Mouse (Mus musculus): ENCODE results near the gene Slc7a5. TPM values are rescaled to one million over a fixed set of nuclear protein-coding genes. Genes with fewer than 3 reads are reported as not detected.

The Slc7a5 gene
- 28.1 and 30.6 TPM in 2 replicates for polyA plus RNA-seq (2015; fragmentation: Nextera tagmentation; extraction: Ambion mirVana)

GRCm38 (mm10) chr8:121907587-121908248 is at the start of gene Slc7a5:
Gene Slc7a5, minus strand, starts transcription at chr8:121907694.
- WGBS: under 1% methylated on average over 60 of the region's 61 CpGs
- H3K27ac ChIP-seq: no peak within 1 kb of the TSS
- peak; percentile 93 for ATAC-seq

GRCm38 (mm10) chr8:121955825-121956500 is 48.5 kb upstream of the Slc7a5 start:
- peaks cover 25% of the 10 kb centered on the region for H3K4me1 ChIP-seq
- 83% methylated on average over 1 of the region's 1 CpGs for WGBS

More at GRCm38 (mm10) chr8:121907587-121908248, at the start of gene Slc7a5:
- Histone ChIP-seq H3K9me3 (replicated peaks) (no peaks in the 10 kb centered on the region), H3K4me1 (peaks cover 34% of the 10 kb centered on the region), H3K4me2 (peak within 1 kb of the TSS; percentile 95), H3K9ac (peak within 1 kb of the TSS; percentile 80), H3K4me3 (peak within 1 kb of the TSS; percentile 79), H3K36me3 (ENCODE audit: poor library complexity, severe bottlenecking) (no peaks in the 10 kb centered on the region), H3K27me3 (peaks cover 8% of the 10 kb centered on the region; the same call in 1 of the 2 replicates)

GRCm38 (mm10) chr8:121954981-121955555 is 47.6 kb upstream of the Slc7a5 start:
- no peak overlapping the region for H3K4me2 ChIP-seq
- H3K27me3 ChIP-seq: no peaks in the 10 kb centered on the region
- H3K4me3 ChIP-seq: no peak overlapping the region
- no peak for ATAC-seq
- H3K27ac ChIP-seq: no peak overlapping the region
- no peaks in the 10 kb centered on the region for H3K9me3 ChIP-seq (replicated peaks)
- H3K36me3 ChIP-seq (ENCODE audit: poor library complexity, severe bottlenecking): peaks cover 27% of the 10 kb centered on the region
- no peak overlapping the region for H3K9ac ChIP-seq
- H3K4me1 ChIP-seq: peaks cover 25% of the 10 kb centered on the region
- WGBS: 88% methylated on average over 10 of the region's 10 CpGs

More at GRCm38 (mm10) chr8:121955825-121956500, 48.5 kb upstream of the Slc7a5 start:
- Histone ChIP-seq H3K27me3 (no peaks in the 10 kb centered on the region), H3K4me2 (no peak overlapping the region), H3K36me3 (ENCODE audit: poor library complexity, severe bottlenecking) (peaks cover 27% of the 10 kb centered on the region), H3K9me3 (replicated peaks) (no peaks in the 10 kb centered on the region), H3K9ac (no peak overlapping the region), H3K27ac (no peak overlapping the region), H3K4me3 (no peak overlapping the region)
- no peak for ATAC-seq

GRCm38 (mm10) chr8:121953821-121954545 is 46.5 kb upstream of the Slc7a5 start:
- Histone ChIP-seq H3K4me3 (no peak overlapping the region), H3K4me2 (no peak overlapping the region), H3K27ac (no peak overlapping the region), H3K9ac (no peak overlapping the region), H3K27me3 (no peaks in the 10 kb centered on the region), H3K4me1 (peaks cover 31% of the 10 kb centered on the region), H3K9me3 (replicated peaks) (no peaks in the 10 kb centered on the region), H3K36me3 (ENCODE audit: poor library complexity, severe bottlenecking) (peaks cover 27% of the 10 kb centered on the region)
- WGBS: 83% methylated on average over 3 of the region's 3 CpGs
- no peak for ATAC-seq

GRCm38 (mm10) chr8:121952800-121953199 is 45.3 kb upstream of the Slc7a5 start:
- Histone ChIP-seq H3K4me3 (no peak overlapping the region), H3K4me1 (peaks cover 41% of the 10 kb centered on the region), H3K36me3 (ENCODE audit: poor library complexity, severe bottlenecking) (peaks cover 27% of the 10 kb centered on the region), H3K4me2 (peak overlapping the region; percentile 96), H3K9me3 (replicated peaks) (no peaks in the 10 kb centered on the region), H3K9ac (no peak overlapping the region; the same call in 1 of the 2 replicates), H3K27ac (no peak overlapping the region), H3K27me3 (no peaks in the 10 kb centered on the region)
- WGBS: 89% methylated on average over 7 of the region's 7 CpGs
- ATAC-seq: no peak

- peaks cover 47% of the 10 kb centered on the region for H3K4me1 ChIP-seq
- H3K27me3 ChIP-seq: no peaks in the 10 kb centered on the region
- no peak for ATAC-seq
- H3K4me3 ChIP-seq: peak overlapping the region; percentile 78
- H3K4me2 ChIP-seq: peak overlapping the region; percentile 96
- H3K9me3 ChIP-seq (replicated peaks): no peaks in the 10 kb centered on the region
- peaks cover 27% of the 10 kb centered on the region for H3K36me3 ChIP-seq (ENCODE audit: poor library complexity, severe bottlenecking)
- H3K9ac ChIP-seq: peak overlapping the region; percentile 41
- no peak overlapping the region for H3K27ac ChIP-seq
Observed at GRCm38 (mm10) chr8:121952122-121952521, 44.6 kb upstream of the Slc7a5 start.

GRCm38 (mm10) chr8:121951656-121952009 is 44.1 kb upstream of the Slc7a5 start:
- peaks cover 51% of the 10 kb centered on the region for H3K4me1 ChIP-seq
- H3K36me3 ChIP-seq (ENCODE audit: poor library complexity, severe bottlenecking): peaks cover 27% of the 10 kb centered on the region
- no peaks in the 10 kb centered on the region for H3K27me3 ChIP-seq
- H3K27ac ChIP-seq: no peak overlapping the region; the same call in 1 of the 2 replicates
- ATAC-seq: no peak
- peak overlapping the region; percentile 78 for H3K4me3 ChIP-seq
- H3K4me2 ChIP-seq: peak overlapping the region; percentile 96
- no peaks in the 10 kb centered on the region for H3K9me3 ChIP-seq (replicated peaks)
- H3K9ac ChIP-seq: peak overlapping the region; percentile 98
- WGBS: 32% methylated on average over 7 of the region's 7 CpGs

- peak overlapping the region; percentile 95 for H3K27ac ChIP-seq
- no peaks in the 10 kb centered on the region for H3K9me3 ChIP-seq (replicated peaks)
- peaks cover 54% of the 10 kb centered on the region for H3K4me1 ChIP-seq
- no peaks in the 10 kb centered on the region for H3K27me3 ChIP-seq
- H3K9ac ChIP-seq: peak overlapping the region; percentile 98
- ATAC-seq: peak; percentile 4; the same call in 1 of the 2 replicates
- H3K4me3 ChIP-seq: peak overlapping the region; percentile 78
- 1% methylated on average over 83 of the region's 97 CpGs for WGBS
- peaks cover 26% of the 10 kb centered on the region for H3K36me3 ChIP-seq (ENCODE audit: poor library complexity, severe bottlenecking)
- H3K4me2 ChIP-seq: peak overlapping the region; percentile 96
Observed at GRCm38 (mm10) chr8:121950749-121951655, 43.5 kb upstream of the Slc7a5 start.

- H3K4me1 ChIP-seq: peaks cover 54% of the 10 kb centered on the region
- H3K4me2 ChIP-seq: peak overlapping the region; percentile 96
- no peaks in the 10 kb centered on the region for H3K27me3 ChIP-seq
- peak overlapping the region; percentile 98 for H3K9ac ChIP-seq
- WGBS: under 1% methylated on average over 66 of the region's 66 CpGs
- peak; percentile 96 for ATAC-seq
- H3K36me3 ChIP-seq (ENCODE audit: poor library complexity, severe bottlenecking): peaks cover 19% of the 10 kb centered on the region
- H3K9me3 ChIP-seq (replicated peaks): no peaks in the 10 kb centered on the region
- peak overlapping the region; percentile 95 for H3K27ac ChIP-seq
- H3K4me3 ChIP-seq: peak overlapping the region; percentile 78
Observed at GRCm38 (mm10) chr8:121949941-121950748, 42.7 kb upstream of the Slc7a5 start.

GRCm38 (mm10) chr8:121949222-121949800 is 41.8 kb upstream of the Slc7a5 start, which contains the start of gene Banp:
Gene Banp, plus strand, starts transcription at chr8:121949750.
- 59% methylated on average over 6 of the region's 6 CpGs for WGBS

More at GRCm38 (mm10) chr8:121949222-121949800, 41.8 kb upstream of the Slc7a5 start, which contains the start of gene Banp:
- ATAC-seq: peak; percentile 0; the same call in 1 of the 2 replicates
- peak within 1 kb of the TSS; percentile 78 for H3K4me3 ChIP-seq
- H3K9ac ChIP-seq: peak within 1 kb of the TSS; percentile 98
- H3K36me3 ChIP-seq (ENCODE audit: poor library complexity, severe bottlenecking): peaks cover 11% of the 10 kb centered on the region
- H3K27me3 ChIP-seq: no peaks in the 10 kb centered on the region
- H3K27ac ChIP-seq: peak within 1 kb of the TSS; percentile 95
- peaks cover 54% of the 10 kb centered on the region for H3K4me1 ChIP-seq
- no peaks in the 10 kb centered on the region for H3K9me3 ChIP-seq (replicated peaks)
- H3K4me2 ChIP-seq: peak within 1 kb of the TSS; percentile 96

Measured in forebrain, embryonic 13.5 days (tissue).